Mouse (Mus musculus): ENCODE measurements around the gene Il5ra.

GRCm38 (mm10) chr6:106725642-106726041 is 23.2 kb downstream of the Il5ra start:
- TF ChIP-seq EP300 (IDR thresholded peaks at IDR 0.05) (no peak), CTCF (IDR thresholded peaks at IDR 0.05) (no peak)
